Mouse (Mus musculus) megakaryocyte, embryonic 14.5 days (primary cell): ENCODE measurements around the gene Kcnn4.

ENCODE experiments used
- FLI1 ChIP-seq: IDR thresholded peaks from 2 replicates; pipeline ENCODE4 v1.6.1; 2012; ENCODE audit warnings: low read length, inconsistent platforms, mixed read lengths
- GATA1 ChIP-seq: IDR thresholded peaks from 3 replicates; pipeline ENCODE4 v1.6.1; 2012; ENCODE audit warnings: mixed read lengths, low read length, inconsistent platforms, borderline replicate concordance

DNA sequence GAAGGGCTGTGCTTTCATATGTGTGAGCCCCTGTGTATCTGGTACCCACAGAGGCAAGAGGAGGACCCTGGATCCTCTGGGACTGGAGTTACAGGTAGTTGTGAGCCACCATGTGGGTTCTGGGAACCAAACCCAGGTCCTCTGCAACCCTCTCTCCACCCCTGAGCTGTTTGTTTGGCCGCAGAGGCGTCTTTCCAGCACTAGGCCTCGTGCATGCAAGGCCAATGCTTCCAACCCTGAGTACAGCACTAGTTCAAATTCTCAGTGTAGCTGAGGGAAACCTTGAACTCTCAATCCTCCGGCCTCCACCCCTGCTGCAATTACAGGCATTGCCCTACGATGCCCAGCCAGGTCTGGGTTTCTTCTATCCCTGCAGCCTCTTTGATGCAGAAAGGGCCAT is 58.7 kb downstream of the Kcnn4 start:
- TF ChIP-seq GATA1 (no peak), FLI1 (no peak)
